Mouse (Mus musculus): Measurements from ENCODE around the gene Oaz2. TPM values are rescaled to one million over a fixed set of nuclear protein-coding genes. Genes with fewer than 3 reads are reported as not detected.

The Oaz2 gene
- polyA plus RNA-seq (2012; fragmentation: generic; extraction: Trizol), result 140 TPM

- H3K4me2 ChIP-seq (ENCODE audit: low read depth), result no peak within 1 kb of the TSS
- no peaks in the 10 kb centered on the region for H3K79me2 ChIP-seq (ENCODE audit: control insufficient read depth, insufficient read depth)
- H3K36me3 ChIP-seq (ENCODE audit: control insufficient read depth, insufficient read depth), result no peaks in the 10 kb centered on the region
- H3K27me3 ChIP-seq (ENCODE audit: control insufficient read depth, insufficient read depth, insufficient read length), result no peaks in the 10 kb centered on the region
- TF ChIP-seq TCF3 (IDR thresholded peaks at IDR 0.05; ENCODE audit: insufficient read length, low read depth) (no peak), TCF12 (IDR thresholded peaks at IDR 0.05; ENCODE audit: insufficient read depth, poor library complexity, severe bottlenecking) (no peak), MYOD1 (IDR thresholded peaks at IDR 0.05; ENCODE audit: control insufficient read depth in 1 of 3, insufficient read length in 2 of 3, low read depth in 2 of 3) (no peak), SRF (IDR thresholded peaks at IDR 0.05; ENCODE audit: control insufficient read depth, insufficient read length, low read depth) (no peak), POLR2A (IDR thresholded peaks at IDR 0.05; ENCODE audit: insufficient read length, low read depth) (no peak), E2F4 (IDR thresholded peaks at IDR 0.05; ENCODE audit: insufficient read depth) (no peak), MAX (IDR thresholded peaks at IDR 0.05; ENCODE audit: low read depth) (no peak), CEBPB (IDR thresholded peaks at IDR 0.05; ENCODE audit: insufficient read depth, poor library complexity, severe bottlenecking) (no peak), POLR2AphosphoS2 (IDR thresholded peaks at IDR 0.05; ENCODE audit: insufficient read length, low read depth) (no peak), REST (IDR thresholded peaks at IDR 0.05; ENCODE audit: insufficient read depth, insufficient read length) (no peak), MYOG (IDR thresholded peaks at IDR 0.05; ENCODE audit: control insufficient read depth in 1 of 3, insufficient read depth in 1 of 3, insufficient read length in 2 of 3, low read depth in 2 of 3) (no peak), USF1 (IDR thresholded peaks at IDR 0.05; ENCODE audit: low read depth) (no peak)
- no peak within 1 kb of the TSS for H3K4me3 ChIP-seq
- no peak within 1 kb of the TSS for H3ac ChIP-seq (ENCODE audit: control insufficient read depth, insufficient read length)
These were observed at the start of gene Oaz2 for GRCm38 (mm10) chr9:65667701-65668100. TSS of gene Oaz2 (plus strand) at chr9:65668001.

GRCm38 (mm10) chr9:65619311-65619710 lies 48.5 kb upstream of the Oaz2 start:
- no peak for TF ChIP-seq REST (IDR thresholded peaks at IDR 0.05; ENCODE audit: insufficient read depth, insufficient read length)
- Histone ChIP-seq H3ac (ENCODE audit: control insufficient read depth, insufficient read length) (no peak overlapping the region), H3K27me3 (ENCODE audit: control insufficient read depth, insufficient read depth, insufficient read length) (no peaks in the 10 kb centered on the region), H3K36me3 (ENCODE audit: control insufficient read depth, insufficient read depth) (no peaks in the 10 kb centered on the region), H3K4me3 (no peak overlapping the region), H3K4me2 (ENCODE audit: low read depth) (no peak overlapping the region), H3K79me2 (ENCODE audit: control insufficient read depth, insufficient read depth) (no peaks in the 10 kb centered on the region)

- H3K4me2 ChIP-seq (ENCODE audit: low read depth), result no peak overlapping the region
- H3K4me3 ChIP-seq, result no peak overlapping the region
- no peaks in the 10 kb centered on the region for H3K36me3 ChIP-seq (ENCODE audit: control insufficient read depth, insufficient read depth)
- H3K27me3 ChIP-seq (ENCODE audit: control insufficient read depth, insufficient read depth, insufficient read length), result no peaks in the 10 kb centered on the region
- no peaks in the 10 kb centered on the region for H3K79me2 ChIP-seq (ENCODE audit: control insufficient read depth, insufficient read depth)
- no peak overlapping the region for H3ac ChIP-seq (ENCODE audit: control insufficient read depth, insufficient read length)
- no peak for TF ChIP-seq POLR2A (IDR thresholded peaks at IDR 0.05; ENCODE audit: insufficient read length, low read depth)
- TF ChIP-seq USF1 (IDR thresholded peaks at IDR 0.05; ENCODE audit: low read depth), result no peak
- TF ChIP-seq MYOD1 (IDR thresholded peaks at IDR 0.05; ENCODE audit: control insufficient read depth in 1 of 3, insufficient read length in 2 of 3, low read depth in 2 of 3), result no peak
- TF ChIP-seq MYOG (IDR thresholded peaks at IDR 0.05; ENCODE audit: control insufficient read depth in 1 of 3, insufficient read depth in 1 of 3, insufficient read length in 2 of 3, low read depth in 2 of 3), result no peak
- TF ChIP-seq POLR2AphosphoS2 (IDR thresholded peaks at IDR 0.05; ENCODE audit: insufficient read length, low read depth), result no peak
- TF ChIP-seq CEBPB (IDR thresholded peaks at IDR 0.05; ENCODE audit: insufficient read depth, poor library complexity, severe bottlenecking), result no peak
- TF ChIP-seq MAX (IDR thresholded peaks at IDR 0.05; ENCODE audit: low read depth), result no peak
- no peak for TF ChIP-seq REST (IDR thresholded peaks at IDR 0.05; ENCODE audit: insufficient read depth, insufficient read length)
- TF ChIP-seq TCF3 (IDR thresholded peaks at IDR 0.05; ENCODE audit: insufficient read length, low read depth), result no peak
- TF ChIP-seq TCF12 (IDR thresholded peaks at IDR 0.05; ENCODE audit: insufficient read depth, poor library complexity, severe bottlenecking), result no peak
- no peak for TF ChIP-seq SRF (IDR thresholded peaks at IDR 0.05; ENCODE audit: control insufficient read depth, insufficient read length, low read depth)
- no peak for TF ChIP-seq E2F4 (IDR thresholded peaks at IDR 0.05; ENCODE audit: insufficient read depth)
These were observed 46.6 kb upstream of the Oaz2 start for GRCm38 (mm10) chr9:65621196-65621595.

GRCm38 (mm10) chr9:65621666-65622065 lies 46.1 kb upstream of the Oaz2 start:
- H3K36me3 ChIP-seq (ENCODE audit: control insufficient read depth, insufficient read depth), result no peaks in the 10 kb centered on the region
- TF ChIP-seq TCF12 (IDR thresholded peaks at IDR 0.05; ENCODE audit: insufficient read depth, poor library complexity, severe bottlenecking), result no peak
- TF ChIP-seq CEBPB (IDR thresholded peaks at IDR 0.05; ENCODE audit: insufficient read depth, poor library complexity, severe bottlenecking), result no peak
- TF ChIP-seq MYOG (IDR thresholded peaks at IDR 0.05; ENCODE audit: control insufficient read depth in 1 of 3, insufficient read depth in 1 of 3, insufficient read length in 2 of 3, low read depth in 2 of 3), result no peak
- TF ChIP-seq POLR2AphosphoS2 (IDR thresholded peaks at IDR 0.05; ENCODE audit: insufficient read length, low read depth), result no peak
- TF ChIP-seq MAX (IDR thresholded peaks at IDR 0.05; ENCODE audit: low read depth), result no peak
- TF ChIP-seq TCF3 (IDR thresholded peaks at IDR 0.05; ENCODE audit: insufficient read length, low read depth), result no peak
- no peak for TF ChIP-seq REST (IDR thresholded peaks at IDR 0.05; ENCODE audit: insufficient read depth, insufficient read length)
- TF ChIP-seq SRF (IDR thresholded peaks at IDR 0.05; ENCODE audit: control insufficient read depth, insufficient read length, low read depth), result no peak
- no peak for TF ChIP-seq E2F4 (IDR thresholded peaks at IDR 0.05; ENCODE audit: insufficient read depth)
- no peak for TF ChIP-seq USF1 (IDR thresholded peaks at IDR 0.05; ENCODE audit: low read depth)
- no peak for TF ChIP-seq MYOD1 (IDR thresholded peaks at IDR 0.05; ENCODE audit: control insufficient read depth in 1 of 3, insufficient read length in 2 of 3, low read depth in 2 of 3)
- no peak overlapping the region for H3K4me3 ChIP-seq
- no peak overlapping the region for H3ac ChIP-seq (ENCODE audit: control insufficient read depth, insufficient read length)
- H3K4me2 ChIP-seq (ENCODE audit: low read depth), result no peak overlapping the region
- H3K79me2 ChIP-seq (ENCODE audit: control insufficient read depth, insufficient read depth), result no peaks in the 10 kb centered on the region
- no peaks in the 10 kb centered on the region for H3K27me3 ChIP-seq (ENCODE audit: control insufficient read depth, insufficient read depth, insufficient read length)

- Histone ChIP-seq H3K27me3 (ENCODE audit: control insufficient read depth, insufficient read depth, insufficient read length) (no peaks in the 10 kb centered on the region), H3K36me3 (ENCODE audit: control insufficient read depth, insufficient read depth) (no peaks in the 10 kb centered on the region), H3K4me2 (ENCODE audit: low read depth) (no peak overlapping the region), H3K79me2 (ENCODE audit: control insufficient read depth, insufficient read depth) (no peaks in the 10 kb centered on the region), H3ac (ENCODE audit: control insufficient read depth, insufficient read length) (no peak overlapping the region), H3K4me3 (no peak overlapping the region)
- TF ChIP-seq POLR2A (IDR thresholded peaks at IDR 0.05; ENCODE audit: insufficient read length, low read depth), result no peak
- no peak for TF ChIP-seq USF1 (IDR thresholded peaks at IDR 0.05; ENCODE audit: low read depth)
- no peak for TF ChIP-seq MYOG (IDR thresholded peaks at IDR 0.05; ENCODE audit: control insufficient read depth in 1 of 3, insufficient read depth in 1 of 3, insufficient read length in 2 of 3, low read depth in 2 of 3)
- TF ChIP-seq TCF12 (IDR thresholded peaks at IDR 0.05; ENCODE audit: insufficient read depth, poor library complexity, severe bottlenecking), result no peak
- TF ChIP-seq MYOD1 (IDR thresholded peaks at IDR 0.05; ENCODE audit: control insufficient read depth in 1 of 3, insufficient read length in 2 of 3, low read depth in 2 of 3), result no peak
- TF ChIP-seq TCF3 (IDR thresholded peaks at IDR 0.05; ENCODE audit: insufficient read length, low read depth), result no peak
- no peak for TF ChIP-seq POLR2AphosphoS2 (IDR thresholded peaks at IDR 0.05; ENCODE audit: insufficient read length, low read depth)
- TF ChIP-seq CEBPB (IDR thresholded peaks at IDR 0.05; ENCODE audit: insufficient read depth, poor library complexity, severe bottlenecking), result no peak
- TF ChIP-seq E2F4 (IDR thresholded peaks at IDR 0.05; ENCODE audit: insufficient read depth), result no peak
- no peak for TF ChIP-seq MAX (IDR thresholded peaks at IDR 0.05; ENCODE audit: low read depth)
- no peak for TF ChIP-seq REST (IDR thresholded peaks at IDR 0.05; ENCODE audit: insufficient read depth, insufficient read length)
- TF ChIP-seq SRF (IDR thresholded peaks at IDR 0.05; ENCODE audit: control insufficient read depth, insufficient read length, low read depth), result no peak
These were observed 45.0 kb upstream of the Oaz2 start for GRCm38 (mm10) chr9:65622826-65623225.
